Mouse (Mus musculus) midbrain, embryonic 14.5 days (tissue): ENCODE measurements around the gene Wipf2. TPM values are rescaled to one million over a fixed set of nuclear protein-coding genes. Genes with fewer than 3 reads are reported as not detected.
"Not testable (repeated sequence)": the region's sequence is repeated elsewhere in the genome, so short reads cannot be mapped to it uniquely, and the experiment has no call there.

ENCODE experiments used
- ATAC-seq: fragments of 200-750 bp; cut with Nextera tagmentation; 2 replicates; pipeline ENCODE4 v1.8.0; 2017; ENCODE audit warnings: moderate number of reproducible peaks, moderate library complexity; ENCODE audit not compliant: low FRiP score, low TSS enrichment
- DNase-seq: peaks from one replicate; pipeline ENCODE4 v3.0.0-alpha.2; 2015
- H3K27ac ChIP-seq: fragments of 300-500 bp; sonication (generic); replicated peaks from 2 replicates; pipeline ENCODE4 v1.5.1; 2014; ENCODE audit warnings: mild to moderate bottlenecking, low read depth, low read length, moderate library complexity
- H3K27me3 ChIP-seq: fragments of 300-500 bp; sonication (generic); 2 replicates; pipeline ENCODE4 v1.6.1; 2014; ENCODE audit warnings: low read length, control low read depth, mixed read lengths; ENCODE audit not compliant: control insufficient read depth, insufficient read depth
- H3K36me3 ChIP-seq: fragments of 300-500 bp; sonication (generic); 2 replicates; pipeline ENCODE4 v1.6.1; 2014; ENCODE audit warnings: low read length, control low read depth; ENCODE audit not compliant: control insufficient read depth, insufficient read depth
- H3K4me1 ChIP-seq: fragments of 300-500 bp; sonication (generic); 2 replicates; pipeline ENCODE4 v1.6.1; 2014; ENCODE audit warnings: mild to moderate bottlenecking, antibody characterized with exemption, low read length, control low read depth; ENCODE audit not compliant: control insufficient read depth, insufficient read depth
- H3K4me2 ChIP-seq: fragments of 300-500 bp; sonication (generic); 2 replicates; pipeline ENCODE4 v1.6.1; 2014; ENCODE audit warnings: mild to moderate bottlenecking, low read length, moderate library complexity
- H3K4me3 ChIP-seq: fragments of 300-500 bp; sonication (generic); replicated peaks from 2 replicates; pipeline ENCODE4 v1.5.1; 2014; ENCODE audit warnings: low read depth, low read length
- H3K9ac ChIP-seq: fragments of 300-500 bp; sonication (generic); replicated peaks from 2 replicates; pipeline ENCODE4 v1.6.1; 2014; ENCODE audit warnings: mild to moderate bottlenecking, low read length, moderate library complexity
- H3K9me3 ChIP-seq: fragments of 300-500 bp; sonication (generic); 2 replicates; pipeline ENCODE4 v1.6.1; 2016; ENCODE audit warnings: low read length, control low read depth, mixed read lengths; ENCODE audit not compliant: control insufficient read depth
- WGBS: fragments of 180-500 bp; shearing (Covaris S2); extraction: QIAGEN DNeasy Blood & Tissue Kit; methylation state at CpG from one replicate; pipeline ENCODE4 v1.1.7; 2014; 5-methylcytosine and 5-hydroxymethylcytosine counted together
- polyA plus RNA-seq: library from polyadenylated mRNA; unstranded; fragments of >200 nt; fragmentation: Nextera tagmentation; extraction: Ambion mirVana; gene quantifications from 2 replicates; pipeline ENCODE4 v1.2.1, GENCODE M21; 2014

The Wipf2 gene
- polyA plus RNA-seq, 1 experiment from 2014 or later: 5.4 TPM

GRCm38 (mm10) chr11:98907437-98908173 lies 44.2 kb downstream of the Wipf2 start, which contains the start of gene Cdc6:
TSS of gene Cdc6 (plus strand) at chr11:98907801.
- Histone ChIP-seq H3K9me3 (no peaks in the 10 kb centered on the region), H3K4me1 (peaks cover 6% of the 10 kb centered on the region; the same call in 1 of the 2 replicates), H3K27ac (no peak within 1 kb of the TSS), H3K9ac (peak within 1 kb of the TSS; percentile 23; the same call in 1 of the 2 replicates), H3K27me3 (no peaks in the 10 kb centered on the region), H3K36me3 (no peaks in the 10 kb centered on the region; the same call in 1 of the 2 replicates), H3K4me3 (peak within 1 kb of the TSS; percentile 43), H3K4me2 (peak within 1 kb of the TSS; percentile 80)
- DNase-seq (peak; percentile 98), ATAC-seq (peak; percentile 99)
- under 1% methylated on average over 49 of the region's 49 CpGs for WGBS

GRCm38 (mm10) chr11:98909654-98910053 lies 46.2 kb downstream of the Wipf2 start:
- ATAC-seq: no peak
- no peaks in the 10 kb centered on the region for H3K9me3 ChIP-seq
- DNase-seq: peak; percentile 86
- H3K4me1 ChIP-seq: peaks cover 4% of the 10 kb centered on the region; the same call in 1 of the 2 replicates
- 44% methylated on average over 6 of the region's 6 CpGs for WGBS
- H3K36me3 ChIP-seq: no peaks in the 10 kb centered on the region; the same call in 1 of the 2 replicates
- no peak overlapping the region for H3K4me3 ChIP-seq
- H3K4me2 ChIP-seq: no peak overlapping the region
- H3K27ac ChIP-seq: no peak overlapping the region
- H3K9ac ChIP-seq: no peak overlapping the region
- H3K27me3 ChIP-seq: no peaks in the 10 kb centered on the region

- no peaks in the 10 kb centered on the region for H3K36me3 ChIP-seq
- H3K27ac ChIP-seq: no peak overlapping the region
- no peak overlapping the region for H3K4me3 ChIP-seq
- WGBS: 93% methylated on average over 11 of the region's 11 CpGs
- H3K9ac ChIP-seq: no peak overlapping the region
- H3K4me1 ChIP-seq: peaks cover 4% of the 10 kb centered on the region; the same call in 1 of the 2 replicates
- no peak overlapping the region for H3K4me2 ChIP-seq
- no peaks in the 10 kb centered on the region for H3K27me3 ChIP-seq
- no peak for ATAC-seq
- no peaks in the 10 kb centered on the region for H3K9me3 ChIP-seq
- DNase-seq: no peak
Observed at GRCm38 (mm10) chr11:98910415-98910814, 47.0 kb downstream of the Wipf2 start.

- no peak for ATAC-seq
- H3K4me1 ChIP-seq: peaks cover 4% of the 10 kb centered on the region; the same call in 1 of the 2 replicates
- no peak overlapping the region for H3K27ac ChIP-seq
- no peak overlapping the region for H3K4me3 ChIP-seq
- no peak for DNase-seq
- no peaks in the 10 kb centered on the region for H3K27me3 ChIP-seq
- H3K4me2 ChIP-seq: no peak overlapping the region
- H3K36me3 ChIP-seq: 0 out of 2 replicates have a peak, but pooled peaks cover 3% of the 10 kb centered on the region
- no peaks in the 10 kb centered on the region for H3K9me3 ChIP-seq
- no peak overlapping the region for H3K9ac ChIP-seq
- WGBS: 90% methylated on average over 5 of the region's 5 CpGs
Observed at GRCm38 (mm10) chr11:98911498-98911897, 48.1 kb downstream of the Wipf2 start.

- no peaks in the 10 kb centered on the region for H3K9me3 ChIP-seq
- no peak for ATAC-seq
- no peak overlapping the region for H3K4me2 ChIP-seq
- H3K27ac ChIP-seq: no peak overlapping the region
- WGBS: 88% methylated on average over 11 of the region's 11 CpGs
- DNase-seq: no peak
- no peaks in the 10 kb centered on the region for H3K4me1 ChIP-seq
- no peak overlapping the region for H3K9ac ChIP-seq
- no peak overlapping the region for H3K4me3 ChIP-seq
- H3K36me3 ChIP-seq: 0 out of 2 replicates have a peak, but pooled peaks cover 5% of the 10 kb centered on the region
- no peaks in the 10 kb centered on the region for H3K27me3 ChIP-seq
Observed at GRCm38 (mm10) chr11:98914196-98914595, 50.8 kb downstream of the Wipf2 start.

GRCm38 (mm10) chr11:98916376-98916775 lies 52.9 kb downstream of the Wipf2 start:
- peak; percentile 35 for DNase-seq
- not testable (repeated sequence) for H3K4me1 ChIP-seq, H3K4me3 ChIP-seq, H3K27me3 ChIP-seq, H3K36me3 ChIP-seq, H3K27ac ChIP-seq, H3K9ac ChIP-seq, H3K4me2 ChIP-seq, H3K9me3 ChIP-seq, ATAC-seq
- WGBS: 97% methylated on average over 3 of the region's 3 CpGs

- DNase-seq: no peak
- Histone ChIP-seq H3K4me2 (no peak overlapping the region), H3K4me1 (no peaks in the 10 kb centered on the region), H3K36me3 (0 out of 2 replicates have a peak, but pooled peaks cover 5% of the 10 kb centered on the region), H3K27ac (no peak overlapping the region), H3K9me3 (no peaks in the 10 kb centered on the region), H3K4me3 (no peak overlapping the region), H3K27me3 (no peaks in the 10 kb centered on the region), H3K9ac (no peak overlapping the region)
- ATAC-seq: no peak
- 80% methylated on average over 13 of the region's 13 CpGs for WGBS
Observed at GRCm38 (mm10) chr11:98917428-98918005, 54.1 kb downstream of the Wipf2 start.

- H3K9ac ChIP-seq: no peak overlapping the region
Observed at GRCm38 (mm10) chr11:98918231-98918630, 54.8 kb downstream of the Wipf2 start.

More at GRCm38 (mm10) chr11:98918231-98918630, 54.8 kb downstream of the Wipf2 start:
- Histone ChIP-seq H3K9me3 (no peaks in the 10 kb centered on the region), H3K36me3 (0 out of 2 replicates have a peak, but pooled peaks cover 5% of the 10 kb centered on the region), H3K4me1 (no peaks in the 10 kb centered on the region), H3K4me2 (no peak overlapping the region), H3K4me3 (no peak overlapping the region), H3K27ac (no peak overlapping the region), H3K27me3 (no peaks in the 10 kb centered on the region)
- DNase-seq (no peak), ATAC-seq (no peak)
- WGBS: 86% methylated on average over 9 of the region's 9 CpGs
